Mouse (Mus musculus): ENCODE results near the gene Pigyl. TPM values are rescaled to one million over a fixed set of nuclear protein-coding genes. Genes with fewer than 3 reads are reported as not detected.
A peak's percentile ranks its signal among the peaks of the same experiment; 100 is the strongest.

Gene Pigyl
- 79.3 and 87.5 TPM in 2 replicates for polyA plus RNA-seq (2015; fragmentation: Nextera tagmentation; extraction: Ambion mirVana)

- Histone ChIP-seq H3K27me3 (peaks cover 2% of the 10 kb centered on the region; the same call in 1 of the 2 replicates), H3K9me3 (replicated peaks) (no peaks in the 10 kb centered on the region), H3K4me1 (peaks cover 18% of the 10 kb centered on the region), H3K36me3 (ENCODE audit: poor library complexity, severe bottlenecking) (0 out of 2 replicates have a peak, but pooled peaks cover 7% of the 10 kb centered on the region), H3K4me2 (peak within 1 kb of the TSS; percentile 69), H3K9ac (peak within 1 kb of the TSS; percentile 91), H3K4me3 (peak within 1 kb of the TSS; percentile 68), H3K27ac (peak within 1 kb of the TSS; percentile 84)
- peak; percentile 98 for ATAC-seq
- WGBS: under 1% methylated on average over 65 of the region's 65 CpGs
Measured at GRCm38 (mm10) chr9:22156497-22157245, at the start of gene Pigyl. TSS of gene Pigyl (plus strand) at chr9:22156846.

GRCm38 (mm10) chr9:22108194-22108593, 48.5 kb upstream of the Pigyl start:
- no peaks in the 10 kb centered on the region for H3K27me3 ChIP-seq
- no peak for ATAC-seq

GRCm38 (mm10) chr9:22115635-22116034, 41.0 kb upstream of the Pigyl start:
- 90% methylated on average over 4 of the region's 4 CpGs for WGBS
- Histone ChIP-seq H3K4me1 (peaks cover 21% of the 10 kb centered on the region), H3K4me2 (peak overlapping the region; percentile 94), H3K4me3 (peak overlapping the region; percentile 80), H3K9ac (peak overlapping the region; percentile 91), H3K9me3 (replicated peaks) (no peaks in the 10 kb centered on the region), H3K36me3 (ENCODE audit: poor library complexity, severe bottlenecking) (peaks cover 34% of the 10 kb centered on the region), H3K27ac (peak overlapping the region; percentile 44; the same call in 1 of the 2 replicates), H3K27me3 (peaks cover 5% of the 10 kb centered on the region; the same call in 1 of the 2 replicates)
- ATAC-seq: no peak

More at GRCm38 (mm10) chr9:22108194-22108593, 48.5 kb upstream of the Pigyl start:
- Histone ChIP-seq H3K9ac (no peak overlapping the region), H3K4me2 (no peak overlapping the region), H3K9me3 (replicated peaks) (no peaks in the 10 kb centered on the region), H3K4me3 (no peak overlapping the region), H3K4me1 (no peaks in the 10 kb centered on the region), H3K27ac (no peak overlapping the region), H3K36me3 (ENCODE audit: poor library complexity, severe bottlenecking) (peaks cover 40% of the 10 kb centered on the region)
- 92% methylated on average over 9 of the region's 9 CpGs for WGBS

- peak overlapping the region; percentile 94 for H3K4me2 ChIP-seq
- no peaks in the 10 kb centered on the region for H3K9me3 ChIP-seq (replicated peaks)
- peak overlapping the region; percentile 91 for H3K9ac ChIP-seq
- H3K36me3 ChIP-seq (ENCODE audit: poor library complexity, severe bottlenecking): peaks cover 30% of the 10 kb centered on the region
- 17% methylated on average over 15 of the region's 15 CpGs for WGBS
- no peak for ATAC-seq
- peak overlapping the region; percentile 80 for H3K4me3 ChIP-seq
- H3K27me3 ChIP-seq: peaks cover 5% of the 10 kb centered on the region; the same call in 1 of the 2 replicates
- peak overlapping the region; percentile 44 for H3K27ac ChIP-seq
- peaks cover 21% of the 10 kb centered on the region for H3K4me1 ChIP-seq
Measured at GRCm38 (mm10) chr9:22116086-22116485, 40.6 kb upstream of the Pigyl start.

- H3K4me2 ChIP-seq: peak within 1 kb of the TSS; percentile 94
- ATAC-seq: peak; percentile 98
- peaks cover 22% of the 10 kb centered on the region for H3K36me3 ChIP-seq (ENCODE audit: poor library complexity, severe bottlenecking)
- WGBS: under 1% methylated on average over 52 of the region's 52 CpGs
- no peaks in the 10 kb centered on the region for H3K9me3 ChIP-seq (replicated peaks)
- peak within 1 kb of the TSS; percentile 91 for H3K9ac ChIP-seq
- H3K27me3 ChIP-seq: peaks cover 5% of the 10 kb centered on the region; the same call in 1 of the 2 replicates
- peak within 1 kb of the TSS; percentile 72 for H3K27ac ChIP-seq
- peak within 1 kb of the TSS; percentile 80 for H3K4me3 ChIP-seq
- H3K4me1 ChIP-seq: peaks cover 21% of the 10 kb centered on the region
Measured at GRCm38 (mm10) chr9:22116740-22117426, 39.8 kb upstream of the Pigyl start, which contains the start of gene Elof1. TSS of gene Elof1 (minus strand) at chr9:22117172.

- Histone ChIP-seq H3K4me2 (peak overlapping the region; percentile 94), H3K27me3 (peaks cover 5% of the 10 kb centered on the region; the same call in 1 of the 2 replicates), H3K9me3 (replicated peaks) (no peaks in the 10 kb centered on the region), H3K27ac (no peak overlapping the region), H3K9ac (peak overlapping the region; percentile 91; the same call in 1 of the 2 replicates), H3K4me1 (peaks cover 21% of the 10 kb centered on the region), H3K36me3 (ENCODE audit: poor library complexity, severe bottlenecking) (peaks cover 12% of the 10 kb centered on the region), H3K4me3 (peak overlapping the region; percentile 80)
- no peak for ATAC-seq
- 47% methylated on average over 10 of the region's 10 CpGs for WGBS
Measured at GRCm38 (mm10) chr9:22117754-22118456, 38.7 kb upstream of the Pigyl start.

GRCm38 (mm10) chr9:22119543-22119942, 37.1 kb upstream of the Pigyl start:
- H3K27me3 ChIP-seq: peaks cover 5% of the 10 kb centered on the region; the same call in 1 of the 2 replicates
- no peak overlapping the region for H3K9ac ChIP-seq
- peaks cover 21% of the 10 kb centered on the region for H3K4me1 ChIP-seq
- no peaks in the 10 kb centered on the region for H3K9me3 ChIP-seq (replicated peaks)
- no peaks in the 10 kb centered on the region for H3K36me3 ChIP-seq (ENCODE audit: poor library complexity, severe bottlenecking)
- 91% methylated on average over 4 of the region's 4 CpGs for WGBS
- H3K4me2 ChIP-seq: no peak overlapping the region
- H3K4me3 ChIP-seq: no peak overlapping the region
- ATAC-seq: no peak
- H3K27ac ChIP-seq: no peak overlapping the region

- ATAC-seq: no peak
- H3K4me1 ChIP-seq: peaks cover 5% of the 10 kb centered on the region
- no peak overlapping the region for H3K9ac ChIP-seq
- no peak overlapping the region for H3K4me3 ChIP-seq
- no peaks in the 10 kb centered on the region for H3K9me3 ChIP-seq (replicated peaks)
- no peaks in the 10 kb centered on the region for H3K36me3 ChIP-seq (ENCODE audit: poor library complexity, severe bottlenecking)
- H3K27ac ChIP-seq: no peak overlapping the region
- H3K27me3 ChIP-seq: peaks cover 5% of the 10 kb centered on the region; the same call in 1 of the 2 replicates
- no peak overlapping the region for H3K4me2 ChIP-seq
Measured at GRCm38 (mm10) chr9:22121545-22121944, 35.1 kb upstream of the Pigyl start.

GRCm38 (mm10) chr9:22122005-22122404, 34.6 kb upstream of the Pigyl start:
- peaks cover 5% of the 10 kb centered on the region for H3K4me1 ChIP-seq
- no peak overlapping the region for H3K4me3 ChIP-seq
- WGBS: 79% methylated on average over 3 of the region's 3 CpGs
- peaks cover 5% of the 10 kb centered on the region; the same call in 1 of the 2 replicates for H3K27me3 ChIP-seq
- ATAC-seq: no peak
- no peak overlapping the region for H3K4me2 ChIP-seq
- no peaks in the 10 kb centered on the region for H3K36me3 ChIP-seq (ENCODE audit: poor library complexity, severe bottlenecking)
- H3K9me3 ChIP-seq (replicated peaks): no peaks in the 10 kb centered on the region
- H3K9ac ChIP-seq: no peak overlapping the region
- H3K27ac ChIP-seq: no peak overlapping the region

GRCm38 (mm10) chr9:22123069-22123609, 33.5 kb upstream of the Pigyl start:
- no peaks in the 10 kb centered on the region for H3K9me3 ChIP-seq (replicated peaks)
- H3K9ac ChIP-seq: no peak overlapping the region
- no peak for ATAC-seq
- H3K27me3 ChIP-seq: peaks cover 5% of the 10 kb centered on the region; the same call in 1 of the 2 replicates
- H3K4me3 ChIP-seq: no peak overlapping the region
- no peak overlapping the region for H3K27ac ChIP-seq
- H3K4me2 ChIP-seq: no peak overlapping the region
- WGBS: 86% methylated on average over 7 of the region's 7 CpGs
- H3K4me1 ChIP-seq: no peaks in the 10 kb centered on the region
- no peaks in the 10 kb centered on the region for H3K36me3 ChIP-seq (ENCODE audit: poor library complexity, severe bottlenecking)

- H3K36me3 ChIP-seq (ENCODE audit: poor library complexity, severe bottlenecking): no peaks in the 10 kb centered on the region
- WGBS: 89% methylated on average over 3 of the region's 3 CpGs
- peaks cover 8% of the 10 kb centered on the region; the same call in 1 of the 2 replicates for H3K27me3 ChIP-seq
- no peaks in the 10 kb centered on the region for H3K9me3 ChIP-seq (replicated peaks)
- H3K4me2 ChIP-seq: no peak overlapping the region
- no peak overlapping the region for H3K4me3 ChIP-seq
- H3K9ac ChIP-seq: no peak overlapping the region
- no peak for ATAC-seq
- no peak overlapping the region for H3K27ac ChIP-seq
- H3K4me1 ChIP-seq: no peaks in the 10 kb centered on the region
Measured at GRCm38 (mm10) chr9:22124169-22124568, 32.5 kb upstream of the Pigyl start.
